Mouse (Mus musculus): ENCODE measurements around the gene Ccdc84. TPM values are rescaled to one million over a fixed set of nuclear protein-coding genes. Genes with fewer than 3 reads are reported as not detected.
"Not testable (repeated sequence)": the region's sequence is repeated elsewhere in the genome, so short reads cannot be mapped to it uniquely, and the experiment has no call there.

Ccdc84 gene
- total RNA-seq, 2 experiments from 2014 or later = 5.9 to 10.2 TPM

- not testable (repeated sequence) for DNase-seq
These were observed 9.7 kb downstream of the Ccdc84 start for GRCm38 (mm10) chr9:44408693-44409092.

- no peak for DNase-seq
These were observed 10.6 kb downstream of the Ccdc84 start for GRCm38 (mm10) chr9:44407752-44408097.

- DNase-seq = peak; percentile 92
These were observed 11.2 kb downstream of the Ccdc84 start, which contains the start of the genes Rps25 and Trappc4 for GRCm38 (mm10) chr9:44406906-44407751. TSS of gene Rps25 (plus strand) at chr9:44407139. TSS of gene Trappc4 (minus strand) at chr9:44407600.

DNA sequence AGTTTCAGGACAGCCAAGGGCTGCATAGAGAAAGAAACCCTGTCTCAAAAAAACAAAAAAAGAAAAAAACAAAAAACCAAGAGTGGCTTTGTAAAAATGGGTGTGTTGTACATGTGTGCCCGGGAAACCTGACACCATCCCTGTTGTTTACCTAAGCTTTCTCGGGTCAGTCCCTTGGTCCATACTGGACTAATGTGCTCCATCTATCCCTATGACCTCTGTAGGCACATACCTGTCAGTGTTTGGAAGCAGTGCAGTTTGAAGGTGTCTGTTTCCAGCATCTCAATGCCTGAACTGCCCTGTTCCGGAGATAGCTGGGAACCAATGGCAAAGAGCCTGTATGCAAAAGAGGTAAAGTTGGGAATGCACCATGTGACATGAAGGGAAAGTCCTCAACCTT is 13.4 kb downstream of the Ccdc84 start:
- DNase-seq = no peak

DNA sequence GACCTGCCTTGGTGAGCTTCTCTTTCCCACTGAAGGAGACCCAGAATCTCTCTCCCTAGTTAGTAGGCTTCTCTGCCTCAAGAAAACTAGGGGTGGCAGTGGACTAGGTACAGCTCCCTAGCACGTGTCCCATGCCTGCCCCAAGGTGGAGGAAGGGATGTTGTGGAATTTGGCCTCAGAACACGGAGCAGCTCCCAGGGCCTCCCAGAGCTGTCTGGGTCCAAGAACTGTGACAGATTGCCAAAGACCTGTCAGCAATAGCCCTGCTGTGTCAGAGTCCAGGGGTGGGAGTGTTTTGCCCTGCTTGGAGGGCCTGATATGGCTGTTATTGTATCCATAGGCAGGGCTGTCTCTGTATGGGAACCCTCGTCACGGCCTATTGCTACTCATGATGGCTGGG is 17.3 kb downstream of the Ccdc84 start:
- no peak for DNase-seq

GRCm38 (mm10) chr9:44399795-44400114 is 18.6 kb downstream of the Ccdc84 start:
- no peak for DNase-seq

DNA sequence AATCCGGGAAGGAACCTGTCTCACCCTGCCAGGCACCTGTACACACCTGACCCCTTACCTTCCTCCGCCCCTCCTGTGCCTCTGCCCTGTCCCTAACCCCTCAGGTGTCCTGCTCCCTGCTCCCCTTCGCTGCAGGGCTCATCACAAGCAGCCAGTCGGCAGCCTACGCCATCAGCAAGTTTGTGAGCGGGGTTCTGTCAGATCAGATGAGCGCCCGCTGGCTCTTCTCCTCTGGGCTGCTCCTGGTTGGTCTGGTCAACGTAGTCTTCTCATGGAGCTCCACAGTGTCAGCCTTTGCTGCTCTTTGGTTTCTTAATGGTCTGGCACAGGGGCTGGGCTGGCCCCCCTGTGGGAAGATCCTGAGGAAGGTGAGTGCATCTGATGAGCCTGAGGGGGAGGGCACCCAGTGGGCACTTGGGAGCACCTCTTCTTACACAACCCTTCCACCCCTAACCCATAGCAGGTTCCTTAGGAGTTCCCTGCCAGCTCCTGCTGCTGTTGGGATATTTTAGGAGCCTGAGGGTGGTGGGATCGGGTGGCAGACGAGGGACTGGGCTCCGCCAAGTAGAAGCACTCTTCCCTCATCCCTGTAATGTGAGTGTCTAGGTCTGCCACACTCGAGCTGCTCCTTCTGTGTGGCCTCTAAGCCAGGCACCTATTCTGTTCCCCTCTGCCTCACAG is 19.1 kb downstream of the Ccdc84 start:
- DNase-seq = no peak

- DNase-seq = no peak
These were observed 19.8 kb downstream of the Ccdc84 start for GRCm38 (mm10) chr9:44398551-44398950.

GRCm38 (mm10) chr9:44398087-44398486 is 20.3 kb downstream of the Ccdc84 start:
- DNase-seq = no peak

DNA sequence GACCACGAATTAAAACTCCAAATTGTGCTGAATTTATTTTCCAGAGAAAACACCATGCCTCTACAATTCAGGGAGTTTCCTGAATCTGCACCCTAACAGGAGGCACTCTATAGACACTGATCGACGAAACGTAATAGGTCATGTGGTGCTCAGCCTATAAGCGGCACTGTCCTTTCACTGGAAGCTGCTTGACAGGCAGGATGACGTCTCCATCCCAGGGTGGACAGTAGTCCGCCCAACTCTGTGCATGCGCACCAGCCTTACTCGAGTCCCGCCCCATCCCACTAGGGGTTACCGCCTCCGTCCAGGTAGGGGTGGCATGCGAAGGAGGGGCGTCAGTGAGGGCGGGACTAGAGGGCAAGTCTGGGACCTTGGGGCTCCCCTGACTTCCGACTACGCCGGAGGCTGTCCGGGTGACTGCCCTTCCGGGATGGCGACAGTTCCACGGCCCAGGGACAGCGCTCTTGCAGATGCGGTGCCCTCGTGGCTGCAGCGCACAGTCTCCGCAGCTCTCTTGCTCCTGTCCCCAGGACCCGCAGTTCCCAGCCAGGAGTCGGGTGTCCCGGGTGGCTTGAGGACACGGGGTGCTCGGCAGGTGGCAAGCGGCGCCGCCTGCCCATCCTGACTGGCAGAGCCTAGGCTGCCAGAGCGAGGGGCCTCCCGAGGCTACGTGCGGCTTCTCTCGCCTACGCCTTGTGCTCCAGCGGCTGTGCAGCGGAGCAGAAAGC is 21.5 kb downstream of the Ccdc84 start, which contains the start of gene Slc37a4:
Gene Slc37a4, plus strand, starts transcription at position 169 of the 728 bp plus-strand sequence.
- DNase-seq = peak; percentile 86

- peak; percentile 79 for DNase-seq
These were observed 26.9 kb downstream of the Ccdc84 start for GRCm38 (mm10) chr9:44391466-44391865.

- peak; percentile 49 for DNase-seq
These were observed 29.1 kb downstream of the Ccdc84 start for GRCm38 (mm10) chr9:44389273-44389672.

GRCm38 (mm10) chr9:44387221-44387620 is 31.1 kb downstream of the Ccdc84 start:
- no peak for DNase-seq

DNA sequence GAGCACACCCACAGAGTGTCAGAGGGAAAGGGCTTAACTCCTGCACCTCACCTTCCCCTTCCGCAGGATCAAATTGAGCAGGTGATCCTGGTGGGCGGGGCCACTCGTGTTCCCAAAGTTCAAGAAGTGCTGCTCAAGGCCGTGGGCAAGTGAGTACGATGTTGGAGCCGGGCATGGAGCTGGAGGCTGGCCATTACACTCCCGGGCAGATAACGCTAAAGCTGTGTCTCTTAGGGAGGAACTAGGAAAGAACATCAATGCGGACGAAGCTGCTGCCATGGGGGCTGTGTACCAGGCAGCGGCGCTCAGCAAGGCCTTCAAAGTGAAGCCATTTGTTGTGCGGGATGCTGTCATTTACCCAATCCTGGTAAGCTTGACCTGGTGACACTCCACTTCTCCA is 33.8 kb downstream of the Ccdc84 start:
- DNase-seq = no peak

DNA sequence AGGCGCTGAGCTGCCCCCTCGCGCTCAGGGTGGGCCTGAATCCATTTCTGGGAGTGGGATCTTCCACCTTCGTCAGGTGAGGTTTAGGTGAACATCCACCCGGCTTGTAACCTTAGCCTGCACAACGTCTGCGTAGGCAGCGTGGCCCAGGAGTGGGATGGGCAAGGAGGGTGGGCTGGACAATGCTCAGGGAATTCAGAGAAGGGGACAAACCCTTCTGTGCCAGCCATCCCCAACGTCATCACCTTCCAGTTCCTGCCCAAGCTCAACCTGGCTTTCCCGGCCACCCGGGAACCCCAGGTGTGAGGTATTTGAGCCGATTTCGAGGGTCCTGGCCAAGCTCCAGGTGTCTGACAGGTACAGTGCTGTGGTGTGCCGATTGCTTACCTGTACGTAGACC is 38.5 kb downstream of the Ccdc84 start:
- DNase-seq = no peak

GRCm38 (mm10) chr9:44379054-44379834 is 39.1 kb downstream of the Ccdc84 start, which contains the start of gene Hyou1:
TSS of gene Hyou1 (plus strand) at chr9:44379490.
- peak; percentile 99 for DNase-seq

DNA sequence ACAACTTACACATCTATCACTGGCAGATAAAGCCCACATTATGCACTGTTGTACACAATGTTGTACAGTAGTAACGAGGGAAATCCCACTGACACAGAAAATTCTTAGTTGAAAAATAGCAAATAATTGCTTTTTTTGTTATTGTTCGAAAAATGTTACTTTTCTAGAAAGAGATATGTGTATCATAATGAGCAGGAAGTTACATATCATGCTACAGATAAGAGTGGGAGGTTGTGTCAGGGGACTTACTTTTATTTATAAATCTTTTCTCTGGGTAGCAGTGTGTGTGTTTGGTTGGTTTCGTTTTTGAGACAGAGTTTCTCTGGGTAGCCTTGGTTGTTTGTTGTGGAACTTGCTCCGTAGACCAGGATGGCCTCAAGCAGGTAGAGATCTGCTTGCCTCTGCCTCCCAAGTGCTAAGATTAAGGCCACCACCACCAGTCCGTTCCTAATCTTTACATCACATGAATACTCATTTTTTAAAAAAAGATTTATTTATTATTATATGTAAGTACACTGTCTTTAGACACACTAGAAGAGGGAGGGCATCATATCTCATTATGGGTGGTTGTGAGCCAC is 40.1 kb downstream of the Ccdc84 start:
- DNase-seq = no peak

- not testable (repeated sequence) for DNase-seq
These were observed 41.0 kb downstream of the Ccdc84 start for GRCm38 (mm10) chr9:44377335-44377734.

DNA sequence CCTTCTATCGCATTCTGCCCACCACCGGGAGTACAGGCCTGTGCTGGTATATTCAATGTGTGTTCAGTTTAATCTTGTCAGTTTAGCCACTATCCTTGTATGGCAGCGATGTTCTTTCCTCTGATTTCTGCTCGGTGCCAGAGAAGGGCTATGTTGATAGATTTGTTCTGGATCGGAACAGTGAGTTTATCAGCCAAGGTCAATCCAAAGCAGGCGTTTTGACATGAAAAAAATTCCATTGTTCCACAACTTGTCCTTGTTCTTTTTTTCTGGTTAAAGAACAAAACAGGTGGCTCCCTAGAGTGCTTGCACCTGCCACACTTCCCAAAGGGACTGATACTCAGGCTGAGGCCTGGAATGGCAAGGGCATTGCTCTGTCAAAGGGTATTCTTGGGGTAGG is 42.2 kb downstream of the Ccdc84 start:
- DNase-seq = no peak

GRCm38 (mm10) chr9:44373386-44373785 is 45.0 kb downstream of the Ccdc84 start:
- no peak for DNase-seq

GRCm38 (mm10) chr9:44364480-44364879 is 53.9 kb downstream of the Ccdc84 start:
- no peak for DNase-seq

GRCm38 (mm10) chr9:44361931-44362330 is 56.4 kb downstream of the Ccdc84 start:
- not testable (repeated sequence) for DNase-seq
